Mouse (Mus musculus): ENCODE measurements at regions not wholly inside any gene's neighbourhood (a gene's known extent, or its start where the extent isn't known, plus 50 kb on each side); places are given as distances from the start of the nearest gene placed in this dataset.

GRCm38 (mm10) chr6:127265901-127266812 is 114.2 kb upstream of the Ccnd2 start:
- ATAC-seq (ENCODE audit: extremely low read depth, insufficient number of reproducible peaks, low FRiP score, poor library complexity, severe bottlenecking): no peak
- Histone ChIP-seq H3K27me3 (ENCODE audit: insufficient read depth, low read length) (peaks cover 46% of the 10 kb centered on the region), H3K4me3 (ENCODE audit: low read depth, low read length) (no peak overlapping the region), H3K36me3 (replicated peaks) (no peaks in the 10 kb centered on the region), H3K4me1 (ENCODE audit: insufficient read depth, low read depth, low read length) (peaks cover 3% of the 10 kb centered on the region; the same call in 1 of the 2 replicates), H3K9me3 (replicated peaks) (no peaks in the 10 kb centered on the region)
- no peak for DNase-seq (ENCODE audit: low spot score)
- TF ChIP-seq GATA2 (IDR thresholded peaks at IDR 0.05; ENCODE audit: borderline replicate concordance, low read depth, low read length) (no peak), TAL1 (conservative IDR thresholded peaks at IDR 0.05; ENCODE audit: low read depth, low read length) (no peak), POLR2AphosphoS5 (IDR thresholded peaks at IDR 0.05; ENCODE audit: insufficient replicate concordance, low read depth, low read length) (no peak), CTCF (IDR thresholded peaks at IDR 0.05; ENCODE audit: low read depth, low read length) (no peak), GATA1 (IDR thresholded peaks at IDR 0.05; ENCODE audit: borderline replicate concordance, low read length) (no peak)

- no peaks in the 10 kb centered on the region for H3K36me3 ChIP-seq (replicated peaks)
- no peak overlapping the region for H3K4me3 ChIP-seq (ENCODE audit: low read depth, low read length)
- H3K27me3 ChIP-seq (ENCODE audit: insufficient read depth, low read length): peaks cover 46% of the 10 kb centered on the region
- no peak for ATAC-seq (ENCODE audit: extremely low read depth, insufficient number of reproducible peaks, low FRiP score, poor library complexity, severe bottlenecking)
- H3K9me3 ChIP-seq (replicated peaks): peaks cover 4% of the 10 kb centered on the region; the same call in 1 of the 2 replicates
- no peak for DNase-seq (ENCODE audit: low spot score)
- peaks cover 3% of the 10 kb centered on the region; the same call in 1 of the 2 replicates for H3K4me1 ChIP-seq (ENCODE audit: insufficient read depth, low read depth, low read length)
- peak; percentile 50 for TF ChIP-seq CTCF (IDR thresholded peaks at IDR 0.05; ENCODE audit: low read depth, low read length)
- no peak for TF ChIP-seq POLR2AphosphoS5 (IDR thresholded peaks at IDR 0.05; ENCODE audit: insufficient replicate concordance, low read depth, low read length)
Observed at GRCm38 (mm10) chr6:127266813-127267165, 114.8 kb upstream of the Ccnd2 start.

- Histone ChIP-seq H3K4me1 (ENCODE audit: insufficient read depth, low read depth, low read length) (peaks cover 3% of the 10 kb centered on the region; the same call in 1 of the 2 replicates), H3K4me3 (ENCODE audit: low read depth, low read length) (no peak overlapping the region), H3K9me3 (replicated peaks) (peaks cover 9% of the 10 kb centered on the region; the same call in 1 of the 2 replicates), H3K27me3 (ENCODE audit: insufficient read depth, low read length) (peaks cover 46% of the 10 kb centered on the region), H3K36me3 (replicated peaks) (no peaks in the 10 kb centered on the region)
- DNase-seq (ENCODE audit: low spot score) (no peak), ATAC-seq (ENCODE audit: extremely low read depth, insufficient number of reproducible peaks, low FRiP score, poor library complexity, severe bottlenecking) (no peak)
- TF ChIP-seq GATA2 (IDR thresholded peaks at IDR 0.05; ENCODE audit: borderline replicate concordance, low read depth, low read length) (no peak), POLR2AphosphoS5 (IDR thresholded peaks at IDR 0.05; ENCODE audit: insufficient replicate concordance, low read depth, low read length) (no peak), TAL1 (conservative IDR thresholded peaks at IDR 0.05; ENCODE audit: low read depth, low read length) (no peak), CTCF (IDR thresholded peaks at IDR 0.05; ENCODE audit: low read depth, low read length) (no peak), GATA1 (IDR thresholded peaks at IDR 0.05; ENCODE audit: borderline replicate concordance, low read length) (no peak)
Observed at GRCm38 (mm10) chr6:127269021-127269420, 117.0 kb upstream of the Ccnd2 start.

- Histone ChIP-seq H3K27me3 (ENCODE audit: insufficient read depth, low read length) (peaks cover 46% of the 10 kb centered on the region), H3K36me3 (replicated peaks) (no peaks in the 10 kb centered on the region), H3K4me1 (ENCODE audit: insufficient read depth, low read depth, low read length) (0 out of 2 replicates have a peak, but pooled peaks cover 3% of the 10 kb centered on the region), H3K9me3 (replicated peaks) (peaks cover 9% of the 10 kb centered on the region; the same call in 1 of the 2 replicates), H3K4me3 (ENCODE audit: low read depth, low read length) (no peak overlapping the region)
- ATAC-seq (ENCODE audit: extremely low read depth, insufficient number of reproducible peaks, low FRiP score, poor library complexity, severe bottlenecking) (no peak), DNase-seq (ENCODE audit: low spot score) (no peak)
- TF ChIP-seq CTCF (IDR thresholded peaks at IDR 0.05; ENCODE audit: low read depth, low read length) (no peak), TAL1 (conservative IDR thresholded peaks at IDR 0.05; ENCODE audit: low read depth, low read length) (no peak), GATA2 (IDR thresholded peaks at IDR 0.05; ENCODE audit: borderline replicate concordance, low read depth, low read length) (no peak), GATA1 (IDR thresholded peaks at IDR 0.05; ENCODE audit: borderline replicate concordance, low read length) (no peak), POLR2AphosphoS5 (IDR thresholded peaks at IDR 0.05; ENCODE audit: insufficient replicate concordance, low read depth, low read length) (no peak)
Observed at GRCm38 (mm10) chr6:127269525-127270044, 117.6 kb upstream of the Ccnd2 start.

GRCm38 (mm10) chr6:127270774-127271173 is 118.8 kb upstream of the Ccnd2 start:
- TF ChIP-seq GATA1 (IDR thresholded peaks at IDR 0.05; ENCODE audit: borderline replicate concordance, low read length) (no peak), POLR2AphosphoS5 (IDR thresholded peaks at IDR 0.05; ENCODE audit: insufficient replicate concordance, low read depth, low read length) (no peak), CTCF (IDR thresholded peaks at IDR 0.05; ENCODE audit: low read depth, low read length) (no peak), GATA2 (IDR thresholded peaks at IDR 0.05; ENCODE audit: borderline replicate concordance, low read depth, low read length) (no peak), TAL1 (conservative IDR thresholded peaks at IDR 0.05; ENCODE audit: low read depth, low read length) (no peak)
- no peak for DNase-seq (ENCODE audit: low spot score)
- peaks cover 46% of the 10 kb centered on the region for H3K27me3 ChIP-seq (ENCODE audit: insufficient read depth, low read length)
- no peak for ATAC-seq (ENCODE audit: extremely low read depth, insufficient number of reproducible peaks, low FRiP score, poor library complexity, severe bottlenecking)
- H3K4me3 ChIP-seq (ENCODE audit: low read depth, low read length): no peak overlapping the region
- peaks cover 13% of the 10 kb centered on the region for H3K9me3 ChIP-seq (replicated peaks)
- H3K4me1 ChIP-seq (ENCODE audit: insufficient read depth, low read depth, low read length): 0 out of 2 replicates have a peak, but pooled peaks cover 3% of the 10 kb centered on the region
- no peaks in the 10 kb centered on the region for H3K36me3 ChIP-seq (replicated peaks)

GRCm38 (mm10) chr6:127271418-127271817 is 119.4 kb upstream of the Ccnd2 start:
- Histone ChIP-seq H3K4me3 (ENCODE audit: low read depth, low read length) (no peak overlapping the region), H3K4me1 (ENCODE audit: insufficient read depth, low read depth, low read length) (0 out of 2 replicates have a peak, but pooled peaks cover 3% of the 10 kb centered on the region), H3K27me3 (ENCODE audit: insufficient read depth, low read length) (peaks cover 42% of the 10 kb centered on the region), H3K9me3 (replicated peaks) (peaks cover 13% of the 10 kb centered on the region), H3K36me3 (replicated peaks) (no peaks in the 10 kb centered on the region)
- ATAC-seq (ENCODE audit: extremely low read depth, insufficient number of reproducible peaks, low FRiP score, poor library complexity, severe bottlenecking) (no peak), DNase-seq (ENCODE audit: low spot score) (no peak)
- TF ChIP-seq GATA1 (IDR thresholded peaks at IDR 0.05; ENCODE audit: borderline replicate concordance, low read length): no peak
- 0 out of 2 replicates have a peak, but pooled peaks have one; percentile 3 for TF ChIP-seq CTCF (IDR thresholded peaks at IDR 0.05; ENCODE audit: low read depth, low read length)
